Mouse (Mus musculus) lung, embryonic 14.5 days (tissue): Measurements from ENCODE around the gene Stab2. TPM values are rescaled to one million over a fixed set of nuclear protein-coding genes. Genes with fewer than 3 reads are reported as not detected.
A peak's percentile ranks its signal among the peaks of the same experiment; 100 is the strongest.

Experiments used
- ATAC-seq: fragments of 200-750 bp; cut with Nextera tagmentation; 2 replicates; pipeline ENCODE4 v1.8.0; 2017; ENCODE audit warnings: mild to moderate bottlenecking, moderate TSS enrichment, moderate library complexity; ENCODE audit not compliant: insufficient read depth
- DNase-seq: peaks from one replicate; pipeline ENCODE4 v3.0.0-alpha.2; 2015
- H3K27ac ChIP-seq: fragments of 300-500 bp; sonication (generic); 2 replicates; pipeline ENCODE4 v1.5.1; 2014; ENCODE audit warnings: low read depth, mild to moderate bottlenecking, moderate library complexity
- H3K27me3 ChIP-seq: fragments of 300-500 bp; sonication (generic); 2 replicates; pipeline ENCODE4 v1.6.1; 2014; ENCODE audit warnings: low read length, control low read depth; ENCODE audit not compliant: insufficient read depth
- H3K36me3 ChIP-seq: fragments of 300-500 bp; sonication (generic); 2 replicates; pipeline ENCODE4 v1.6.1; 2014; ENCODE audit warnings: control low read depth; ENCODE audit not compliant: insufficient read depth
- H3K4me1 ChIP-seq: fragments of 300-500 bp; sonication (generic); 2 replicates; pipeline ENCODE4 v1.6.1; 2014; ENCODE audit warnings: antibody characterized with exemption, control low read depth; ENCODE audit not compliant: insufficient read depth
- H3K4me2 ChIP-seq: fragments of 300-500 bp; sonication (generic); 2 replicates; pipeline ENCODE4 v1.6.1; 2014; ENCODE audit warnings: mild to moderate bottlenecking
- H3K4me3 ChIP-seq: fragments of 300-500 bp; sonication (generic); 2 replicates; pipeline ENCODE4 v1.5.1; 2014; ENCODE audit warnings: low read depth, low read length
- H3K9ac ChIP-seq: fragments of 300-500 bp; sonication (generic); 2 replicates; pipeline ENCODE4 v1.6.1; 2014
- H3K9me3 ChIP-seq: fragments of 300-500 bp; sonication (generic); 2 replicates; pipeline ENCODE4 v1.6.1; 2016; ENCODE audit warnings: low read depth, low read length, control low read depth
- CTCF ChIP-seq: IDR thresholded peaks from 2 replicates; pipeline ENCODE4 v1.5.1; 2016; ENCODE audit warnings: antibody characterized with exemption, low read depth
- WGBS: fragments of 180-500 bp; shearing (Covaris S2); extraction: QIAGEN DNeasy Blood & Tissue Kit; methylation state at CpG from one replicate; pipeline ENCODE4 v1.1.7; 2014; 5-methylcytosine and 5-hydroxymethylcytosine counted together
- polyA plus RNA-seq: library from polyadenylated mRNA; unstranded; fragments of >200 nt; fragmentation: Nextera tagmentation; extraction: Ambion mirVana; gene quantifications from 2 replicates; pipeline ENCODE4 v1.2.1, GENCODE M21; 2014

Stab2 gene
- polyA plus RNA-seq, 1 experiment from 2014 or later = 5.8 TPM

DNA sequence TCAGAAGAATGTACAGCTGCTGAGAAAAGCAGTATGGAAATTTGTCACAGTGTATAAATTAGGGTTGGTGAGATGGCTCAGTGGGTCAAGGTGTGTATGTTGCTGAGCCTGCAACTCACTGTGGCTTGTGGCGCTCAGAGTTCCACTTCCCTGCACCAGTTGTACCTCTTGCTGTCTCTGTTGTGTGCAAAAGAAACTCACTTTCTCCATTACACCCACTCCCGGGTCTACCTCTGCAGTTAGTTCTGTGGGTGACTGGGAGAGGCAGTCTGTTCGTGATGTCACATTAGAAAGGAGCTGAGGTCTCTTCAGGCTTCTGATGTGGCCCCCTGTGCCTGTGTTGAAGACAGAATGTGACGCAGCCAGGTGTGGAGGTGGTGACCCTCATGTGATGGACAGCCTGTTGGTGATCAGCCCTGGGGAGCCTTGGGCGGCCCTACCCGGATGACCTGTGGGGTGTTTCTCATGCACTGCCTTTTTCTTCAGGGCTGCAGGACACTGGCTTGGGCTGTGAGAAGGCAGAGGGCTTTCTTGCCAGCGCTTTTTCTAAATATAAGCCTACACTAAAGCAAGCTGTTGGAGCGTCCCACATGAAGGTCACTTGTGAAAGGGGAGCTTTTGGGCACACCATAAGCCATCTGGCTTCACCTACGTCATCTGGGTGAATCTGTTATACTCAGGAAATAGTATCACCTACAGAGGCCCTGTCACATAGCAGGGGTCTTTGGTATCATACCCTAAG lies 212.9 kb downstream of the Stab2 start:
- H3K36me3 ChIP-seq = no peaks in the 10 kb centered on the region
- ATAC-seq = no peak
- no peak for DNase-seq
- no peaks in the 10 kb centered on the region for H3K9me3 ChIP-seq
- H3K27me3 ChIP-seq = no peaks in the 10 kb centered on the region
- no peak for TF ChIP-seq CTCF
- no peaks in the 10 kb centered on the region for H3K4me1 ChIP-seq
- WGBS = 79% methylated on average over 9 of the region's 9 CpGs
- H3K9ac ChIP-seq = no peak overlapping the region
- H3K27ac ChIP-seq = no peak overlapping the region
- H3K4me3 ChIP-seq = no peak overlapping the region
- no peak overlapping the region for H3K4me2 ChIP-seq

DNA sequence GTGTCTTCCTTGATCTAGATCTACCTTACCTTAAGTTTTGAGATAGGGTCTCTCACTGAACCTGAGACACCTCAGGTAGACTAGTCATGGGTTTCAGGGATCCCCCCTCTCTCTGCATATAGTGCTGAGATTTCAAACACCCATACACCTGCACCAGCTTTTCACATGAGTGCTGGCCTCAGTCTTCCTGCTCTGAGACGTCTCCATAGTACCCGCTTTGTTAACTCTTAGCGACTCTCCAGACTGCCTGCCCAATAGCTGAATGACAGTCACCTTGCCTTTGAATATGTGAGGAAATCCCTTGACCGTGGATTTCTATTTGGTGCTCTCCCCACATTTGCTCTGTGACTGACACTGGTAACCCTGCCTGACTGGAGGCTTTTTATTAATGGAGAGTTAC lies 213.6 kb downstream of the Stab2 start:
- Histone ChIP-seq H3K36me3 (no peaks in the 10 kb centered on the region), H3K4me2 (no peak overlapping the region), H3K27ac (no peak overlapping the region), H3K27me3 (no peaks in the 10 kb centered on the region), H3K4me1 (no peaks in the 10 kb centered on the region), H3K9me3 (no peaks in the 10 kb centered on the region), H3K9ac (no peak overlapping the region), H3K4me3 (no peak overlapping the region)
- no peak for DNase-seq
- WGBS = 86% methylated on average over 4 of the region's 4 CpGs
- no peak for TF ChIP-seq CTCF
- no peak for ATAC-seq

DNA sequence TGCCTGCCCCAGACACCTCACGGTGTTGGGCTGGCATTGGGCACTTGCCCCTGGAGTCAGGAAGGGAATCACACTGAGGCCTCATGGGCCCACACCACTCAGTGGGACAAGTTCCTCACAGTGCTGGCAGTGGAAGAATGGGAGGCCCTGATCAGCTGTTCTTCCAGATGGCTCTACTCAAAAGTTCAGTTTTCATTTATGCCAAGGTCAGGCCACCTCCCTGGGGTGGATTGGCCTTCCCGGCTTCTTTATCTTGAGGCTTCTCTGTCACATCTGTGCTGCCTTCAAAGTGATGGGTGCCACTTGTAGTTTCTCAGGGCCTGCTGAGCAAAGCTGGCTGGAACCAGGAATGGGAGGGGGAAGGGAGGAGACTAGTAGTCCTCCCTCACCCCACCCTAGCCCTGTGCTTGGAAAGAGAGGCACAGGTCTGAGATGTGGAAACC lies 214.3 kb downstream of the Stab2 start:
- 59% methylated on average over 2 of the region's 2 CpGs for WGBS

GRCm38 (mm10) chr10:86791507-86792184 lies 216.2 kb downstream of the Stab2 start:
- Histone ChIP-seq H3K27ac (no peak overlapping the region), H3K27me3 (no peaks in the 10 kb centered on the region), H3K4me3 (no peak overlapping the region), H3K4me2 (0 out of 2 replicates have a peak overlapping the region, but pooled peaks have one; percentile 20), H3K9me3 (no peaks in the 10 kb centered on the region), H3K9ac (no peak overlapping the region), H3K4me1 (no peaks in the 10 kb centered on the region), H3K36me3 (no peaks in the 10 kb centered on the region)
- DNase-seq (no peak), ATAC-seq (no peak)
- WGBS = 44% methylated on average over 7 of the region's 7 CpGs
- no peak for TF ChIP-seq CTCF

More for the DNA sequence above, 214.3 kb downstream of the Stab2 start:
- no peak overlapping the region for H3K4me2 ChIP-seq
- no peak for DNase-seq
- H3K36me3 ChIP-seq = no peaks in the 10 kb centered on the region
- no peak for TF ChIP-seq CTCF
- H3K27me3 ChIP-seq = no peaks in the 10 kb centered on the region
- H3K9me3 ChIP-seq = no peaks in the 10 kb centered on the region
- no peak overlapping the region for H3K4me3 ChIP-seq
- peak; percentile 74; the same call in 1 of the 2 replicates for ATAC-seq
- no peaks in the 10 kb centered on the region for H3K4me1 ChIP-seq
- no peak overlapping the region for H3K9ac ChIP-seq
- no peak overlapping the region for H3K27ac ChIP-seq

Other genes starting within 250 kb of the Stab2 start
- 0.24 TPM in 1 of 2 replicates, not detected in the other for gene Gm49358, start 244.1 kb downstream of the Stab2 start, polyA plus RNA-seq
- 1.5 and 1.9 TPM in 2 replicates for gene Nt5dc3, start 229.0 kb downstream of the Stab2 start, polyA plus RNA-seq
- not detected in 2 replicates for gene 1700113H08Rik, start 50.0 kb upstream of the Stab2 start, polyA plus RNA-seq